Mouse (Mus musculus) intestine, embryonic 16.5 days (tissue): Measurements from ENCODE around the gene Lrrc15. TPM values are rescaled to one million over a fixed set of nuclear protein-coding genes. Genes with fewer than 3 reads are reported as not detected.

ENCODE experiments used
- ATAC-seq: fragments of 200-750 bp; cut with Nextera tagmentation; 2 replicates; pipeline ENCODE4 v1.8.0; 2017; ENCODE audit warnings: moderate TSS enrichment, moderate library complexity
- H3K27ac ChIP-seq: fragments of 300-500 bp; sonication (generic); 2 replicates; pipeline ENCODE4 v1.5.1; 2014; ENCODE audit warnings: mild to moderate bottlenecking, low read length
- H3K27me3 ChIP-seq: fragments of 300-500 bp; sonication (generic); replicated peaks from 2 replicates; pipeline ENCODE4 v1.6.1; 2014; ENCODE audit warnings: low read length, control low read depth, mixed read lengths; ENCODE audit not compliant: control insufficient read depth, insufficient read depth
- H3K36me3 ChIP-seq: fragments of 300-500 bp; sonication (generic); 2 replicates; pipeline ENCODE4 v1.6.1; 2014; ENCODE audit warnings: low read length, control low read depth; ENCODE audit not compliant: control insufficient read depth, insufficient read depth
- H3K4me1 ChIP-seq: fragments of 300-500 bp; sonication (generic); 2 replicates; pipeline ENCODE4 v1.6.1; 2014; ENCODE audit warnings: low read length, control low read depth, mixed read lengths; ENCODE audit not compliant: control insufficient read depth, insufficient read depth
- H3K4me2 ChIP-seq: fragments of 300-500 bp; sonication (generic); 2 replicates; pipeline ENCODE4 v1.6.1; 2014; ENCODE audit warnings: low read depth, low read length, control low read depth
- H3K4me3 ChIP-seq: fragments of 300-500 bp; sonication (generic); 2 replicates; pipeline ENCODE4 v1.5.1; 2014; ENCODE audit warnings: mild to moderate bottlenecking, low read length
- H3K9ac ChIP-seq: fragments of 300-500 bp; sonication (generic); 2 replicates; pipeline ENCODE4 v1.6.1; 2014; ENCODE audit warnings: low read depth, low read length
- H3K9me3 ChIP-seq: fragments of 300-500 bp; sonication (generic); 2 replicates; pipeline ENCODE4 v1.6.1; 2016; ENCODE audit warnings: low read length, control low read depth; ENCODE audit not compliant: control insufficient read depth
- WGBS: fragments of 180-500 bp; shearing (Covaris S2); extraction: QIAGEN DNeasy Blood & Tissue Kit; methylation state at CpG from one replicate; pipeline ENCODE4 v1.1.7; 2014; 5-methylcytosine and 5-hydroxymethylcytosine counted together
- polyA plus RNA-seq: library from polyadenylated mRNA; unstranded; fragments of >200 nt; fragmentation: Nextera tagmentation; extraction: Ambion mirVana; gene quantifications from 2 replicates; pipeline ENCODE4 v1.2.1, GENCODE M21; 2015

Gene Lrrc15
- polyA plus RNA-seq, 1 experiment from 2014 or later = 0.32 TPM

DNA sequence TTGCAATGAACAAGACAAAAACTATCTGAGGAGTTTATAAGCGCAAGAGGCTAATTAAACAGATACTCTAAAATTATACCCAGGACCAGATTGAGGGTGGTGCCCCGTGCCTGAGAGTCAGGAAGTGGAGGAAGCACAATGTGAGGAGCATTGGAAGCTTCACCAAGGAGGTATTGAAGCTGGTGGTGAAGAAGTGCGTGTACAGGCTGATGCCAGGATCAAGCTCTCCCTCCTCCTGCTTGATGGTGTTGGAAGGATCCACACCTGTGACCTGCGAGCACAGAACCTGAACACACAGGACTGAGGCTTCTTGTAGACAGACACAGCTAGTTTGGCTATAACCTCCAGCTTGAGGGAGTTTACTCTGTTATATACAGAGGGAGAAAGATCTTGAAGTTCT lies 23.0 kb upstream of the Lrrc15 start:
- no peak for ATAC-seq
- no peaks in the 10 kb centered on the region for H3K9me3 ChIP-seq
- 84% methylated on average over 4 of the region's 4 CpGs for WGBS
- H3K4me1 ChIP-seq = peaks cover 14% of the 10 kb centered on the region
- no peak overlapping the region for H3K4me2 ChIP-seq
- H3K36me3 ChIP-seq = no peaks in the 10 kb centered on the region
- no peak overlapping the region for H3K4me3 ChIP-seq
- no peak overlapping the region for H3K27ac ChIP-seq
- peaks cover 25% of the 10 kb centered on the region; the same call in 1 of the 2 replicates for H3K27me3 ChIP-seq
- no peak overlapping the region for H3K9ac ChIP-seq

DNA sequence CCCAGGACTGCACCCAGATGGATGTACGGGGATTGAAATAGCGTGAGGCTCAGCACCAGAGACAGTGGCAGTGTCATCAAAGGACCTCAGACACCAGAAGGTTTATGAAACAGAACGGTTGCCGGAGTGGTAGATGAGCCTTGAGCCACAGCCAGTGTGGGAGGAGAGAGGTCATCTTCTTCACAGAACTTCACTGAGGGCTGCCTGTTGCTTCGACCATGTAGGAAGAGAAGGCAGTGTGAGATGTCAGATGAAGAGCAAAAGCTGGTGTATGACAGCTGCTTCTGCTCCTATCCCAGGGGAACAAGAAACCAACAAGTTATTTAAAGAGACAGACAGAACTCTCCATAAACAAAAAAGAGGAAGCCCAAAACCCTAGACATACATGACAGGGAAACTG lies 21.2 kb upstream of the Lrrc15 start:
- WGBS = 51% methylated on average over 5 of the region's 5 CpGs
- Histone ChIP-seq H3K36me3 (no peaks in the 10 kb centered on the region), H3K4me2 (no peak overlapping the region), H3K9ac (no peak overlapping the region), H3K4me1 (peaks cover 7% of the 10 kb centered on the region), H3K9me3 (no peaks in the 10 kb centered on the region), H3K27ac (no peak overlapping the region), H3K27me3 (peaks cover 22% of the 10 kb centered on the region; the same call in 1 of the 2 replicates), H3K4me3 (no peak overlapping the region)
- no peak for ATAC-seq

DNA sequence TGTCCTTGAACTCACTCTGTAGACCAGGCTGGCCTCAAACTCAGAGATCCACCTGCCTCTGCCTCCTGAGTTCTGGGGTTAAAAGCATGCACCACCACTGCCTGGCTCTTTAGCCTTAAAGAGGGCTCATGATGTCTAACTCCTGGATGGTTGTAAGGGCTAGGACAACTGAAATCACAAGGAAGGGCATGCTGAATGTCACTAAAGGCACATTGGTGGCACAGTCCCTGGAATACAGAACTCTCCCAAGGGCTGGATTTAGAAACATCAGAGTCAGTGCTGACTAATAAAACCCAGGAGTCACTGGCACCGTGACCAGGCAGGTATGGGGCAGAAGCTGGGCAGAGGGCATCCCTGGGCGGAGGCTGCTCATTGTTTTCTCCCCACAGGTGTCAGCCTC lies 20.4 kb upstream of the Lrrc15 start:
- Histone ChIP-seq H3K4me3 (no peak overlapping the region), H3K36me3 (no peaks in the 10 kb centered on the region), H3K27ac (no peak overlapping the region), H3K4me1 (peaks cover 4% of the 10 kb centered on the region), H3K4me2 (no peak overlapping the region), H3K9me3 (no peaks in the 10 kb centered on the region), H3K27me3 (peaks cover 20% of the 10 kb centered on the region; the same call in 1 of the 2 replicates), H3K9ac (no peak overlapping the region)
- WGBS = 79% methylated on average over 2 of the region's 2 CpGs
- ATAC-seq = no peak

DNA sequence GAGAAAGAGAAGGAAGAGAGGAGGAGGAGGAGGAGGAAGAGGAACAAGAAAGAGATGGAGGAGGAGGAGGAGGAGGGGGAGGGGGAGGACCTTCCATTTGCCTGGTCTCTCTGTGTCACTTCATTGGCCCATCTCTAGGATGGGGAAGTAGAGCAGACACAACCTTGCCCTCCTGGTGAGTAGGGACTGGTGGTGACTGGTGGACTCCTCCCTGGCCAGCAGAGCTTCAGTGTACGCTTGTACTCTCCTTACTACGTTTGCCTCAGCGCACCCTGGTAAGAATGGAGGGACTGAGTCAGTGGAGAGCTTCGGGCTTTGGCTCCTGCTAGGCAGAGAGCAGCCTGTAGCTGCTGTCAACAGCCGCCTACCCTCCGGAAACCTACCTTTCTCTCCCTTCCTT lies 19.6 kb upstream of the Lrrc15 start:
- Histone ChIP-seq H3K27ac (no peak overlapping the region), H3K36me3 (no peaks in the 10 kb centered on the region), H3K4me1 (no peaks in the 10 kb centered on the region), H3K9me3 (no peaks in the 10 kb centered on the region), H3K4me3 (no peak overlapping the region), H3K9ac (no peak overlapping the region), H3K4me2 (no peak overlapping the region), H3K27me3 (0 out of 2 replicates have a peak, but pooled peaks cover 13% of the 10 kb centered on the region)
- WGBS = 80% methylated on average over 6 of the region's 6 CpGs
- no peak for ATAC-seq

DNA sequence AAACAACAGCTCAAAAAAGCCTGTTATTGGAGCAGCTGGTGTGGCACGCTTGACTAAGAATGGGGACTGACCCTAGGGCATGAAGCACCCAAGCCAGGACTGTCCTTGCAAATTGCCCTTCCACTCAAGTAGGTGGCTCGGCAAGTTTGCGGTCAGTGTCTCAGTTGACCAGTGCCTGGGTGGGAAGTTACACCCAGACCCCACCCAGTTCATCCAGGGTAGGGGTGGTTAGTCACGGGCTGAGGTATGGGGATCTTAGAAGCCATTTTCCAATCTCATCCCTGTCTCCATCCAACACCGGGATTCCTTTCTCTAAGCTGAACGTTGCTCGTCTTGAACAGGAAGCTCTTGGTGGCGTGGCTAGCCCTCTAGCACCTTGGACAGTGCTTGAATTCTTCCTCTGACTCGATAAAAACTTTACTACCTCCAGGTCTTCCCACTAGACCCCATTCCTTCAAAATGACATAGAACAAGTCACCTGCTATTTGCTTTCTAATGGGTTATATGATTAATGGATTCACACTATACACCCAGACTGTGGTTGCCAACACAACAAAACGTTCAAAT lies 16.7 kb upstream of the Lrrc15 start:
- no peak for ATAC-seq
- Histone ChIP-seq H3K36me3 (no peaks in the 10 kb centered on the region), H3K4me3 (no peak overlapping the region), H3K9me3 (no peaks in the 10 kb centered on the region), H3K27me3 (no peaks in the 10 kb centered on the region), H3K27ac (no peak overlapping the region), H3K4me2 (no peak overlapping the region), H3K4me1 (no peaks in the 10 kb centered on the region), H3K9ac (no peak overlapping the region)
- 56% methylated on average over 10 of the region's 10 CpGs for WGBS

DNA sequence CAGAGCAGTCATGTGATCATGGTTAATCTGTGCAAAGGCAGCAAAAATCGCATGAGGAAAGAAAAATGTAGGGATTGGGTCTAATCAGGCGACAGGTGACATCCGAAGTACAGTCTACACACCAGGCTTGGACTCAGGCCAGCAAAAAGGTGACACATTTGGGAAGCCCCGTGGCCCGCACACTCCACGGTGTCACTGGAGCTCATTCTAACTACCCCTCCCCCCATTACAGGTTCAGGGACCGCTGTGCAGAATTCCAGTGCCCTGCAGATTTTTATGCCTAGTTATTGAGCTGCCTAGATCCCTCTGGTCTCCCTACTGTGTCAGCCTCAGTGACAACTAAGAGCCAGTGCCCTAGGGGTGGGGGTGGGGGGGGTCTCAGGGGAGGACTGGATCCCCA lies 14.4 kb upstream of the Lrrc15 start:
- ATAC-seq = no peak
- no peaks in the 10 kb centered on the region for H3K4me1 ChIP-seq
- H3K4me3 ChIP-seq = no peak overlapping the region
- H3K9me3 ChIP-seq = no peaks in the 10 kb centered on the region
- H3K36me3 ChIP-seq = no peaks in the 10 kb centered on the region
- H3K4me2 ChIP-seq = no peak overlapping the region
- H3K9ac ChIP-seq = no peak overlapping the region
- H3K27me3 ChIP-seq = no peaks in the 10 kb centered on the region
- H3K27ac ChIP-seq = no peak overlapping the region
- WGBS = 84% methylated on average over 7 of the region's 7 CpGs

DNA sequence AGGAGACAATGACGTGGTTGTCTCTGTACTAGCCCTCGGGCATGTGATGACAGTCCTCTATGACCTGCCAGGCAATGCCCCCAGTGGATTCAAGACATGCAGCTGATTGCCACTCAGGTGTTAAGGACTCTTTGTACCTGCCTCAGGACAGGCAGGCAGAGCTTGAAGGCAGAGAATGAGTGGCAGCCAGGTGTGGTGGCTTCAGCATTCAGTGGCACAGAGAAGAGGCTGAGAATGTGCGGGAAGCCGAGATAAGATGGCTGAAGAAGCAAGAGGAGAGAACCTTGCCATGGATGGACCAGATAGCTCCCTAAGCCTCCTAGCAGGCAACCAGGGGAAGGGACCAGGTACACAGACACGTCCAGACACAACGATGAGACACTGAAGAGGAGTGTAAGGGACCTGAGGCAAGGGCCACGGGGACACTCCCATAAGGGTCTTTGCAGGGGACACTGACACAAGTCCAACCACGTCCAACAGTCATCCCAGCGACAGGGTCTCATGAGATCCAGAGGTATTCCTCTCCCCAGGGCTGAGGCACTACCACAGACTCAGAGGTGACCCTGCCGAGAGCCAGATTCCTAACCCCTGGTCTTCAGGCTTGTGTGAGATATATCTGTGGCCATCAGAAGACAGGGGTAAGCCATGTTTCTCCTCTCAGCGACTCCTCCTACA lies 13.7 kb upstream of the Lrrc15 start:
- WGBS = 86% methylated on average over 11 of the region's 11 CpGs
- no peak overlapping the region for H3K27ac ChIP-seq
- ATAC-seq = no peak
- no peak overlapping the region for H3K4me3 ChIP-seq
- no peaks in the 10 kb centered on the region for H3K27me3 ChIP-seq
- H3K36me3 ChIP-seq = no peaks in the 10 kb centered on the region
- no peaks in the 10 kb centered on the region for H3K9me3 ChIP-seq
- no peak overlapping the region for H3K4me2 ChIP-seq
- H3K9ac ChIP-seq = no peak overlapping the region
- H3K4me1 ChIP-seq = no peaks in the 10 kb centered on the region

DNA sequence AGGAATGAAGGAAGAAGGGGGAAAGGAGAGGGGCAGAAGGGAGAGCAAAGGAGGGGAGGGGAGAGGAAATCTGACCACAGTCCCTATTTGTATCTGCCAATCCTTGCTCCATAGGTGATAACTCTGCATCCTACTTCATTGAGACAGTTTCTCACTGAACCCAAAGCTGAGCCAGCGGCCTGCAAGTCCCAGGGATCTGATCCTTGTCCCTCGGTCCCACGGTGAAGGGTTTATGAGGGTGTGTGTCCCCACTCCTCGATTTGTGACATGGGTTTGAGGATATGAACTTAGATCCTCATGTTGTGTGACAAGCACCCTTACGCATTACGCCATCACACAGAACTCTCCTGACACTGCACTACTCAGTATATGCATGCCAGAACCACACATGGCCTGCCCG lies 12.1 kb upstream of the Lrrc15 start:
- Histone ChIP-seq H3K4me1 (no peaks in the 10 kb centered on the region), H3K4me2 (no peak overlapping the region), H3K36me3 (no peaks in the 10 kb centered on the region), H3K27ac (no peak overlapping the region), H3K27me3 (no peaks in the 10 kb centered on the region), H3K9ac (no peak overlapping the region), H3K4me3 (no peak overlapping the region), H3K9me3 (no peaks in the 10 kb centered on the region)
- 85% methylated on average over 7 of the region's 7 CpGs for WGBS
- no peak for ATAC-seq

DNA sequence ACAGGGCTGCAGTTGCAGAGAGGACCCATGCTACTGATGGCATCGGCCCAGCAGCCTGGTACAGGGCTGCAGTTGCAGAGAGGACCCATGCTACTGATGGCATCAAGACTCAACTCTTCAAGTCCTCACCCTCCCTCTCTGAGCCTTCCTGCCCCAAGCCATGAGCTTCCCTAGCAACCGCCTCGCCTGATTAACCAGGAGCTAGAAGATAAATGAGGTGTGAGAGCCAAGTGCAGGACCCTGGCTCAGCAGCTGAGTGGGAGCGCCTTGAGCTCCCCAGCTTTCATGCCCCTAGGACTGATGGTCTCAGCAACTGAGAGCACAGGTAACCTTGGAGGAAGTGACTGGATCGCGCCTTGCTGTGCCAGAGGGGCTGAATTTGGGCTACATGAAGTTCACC lies 7.4 kb upstream of the Lrrc15 start:
- no peak for ATAC-seq
- H3K4me2 ChIP-seq = no peak overlapping the region
- H3K4me1 ChIP-seq = peaks cover 3% of the 10 kb centered on the region; the same call in 1 of the 2 replicates
- H3K9ac ChIP-seq = no peak overlapping the region
- H3K27ac ChIP-seq = no peak overlapping the region
- no peak overlapping the region for H3K4me3 ChIP-seq
- no peaks in the 10 kb centered on the region for H3K27me3 ChIP-seq
- H3K36me3 ChIP-seq = no peaks in the 10 kb centered on the region
- 69% methylated on average over 6 of the region's 6 CpGs for WGBS
- no peaks in the 10 kb centered on the region for H3K9me3 ChIP-seq

DNA sequence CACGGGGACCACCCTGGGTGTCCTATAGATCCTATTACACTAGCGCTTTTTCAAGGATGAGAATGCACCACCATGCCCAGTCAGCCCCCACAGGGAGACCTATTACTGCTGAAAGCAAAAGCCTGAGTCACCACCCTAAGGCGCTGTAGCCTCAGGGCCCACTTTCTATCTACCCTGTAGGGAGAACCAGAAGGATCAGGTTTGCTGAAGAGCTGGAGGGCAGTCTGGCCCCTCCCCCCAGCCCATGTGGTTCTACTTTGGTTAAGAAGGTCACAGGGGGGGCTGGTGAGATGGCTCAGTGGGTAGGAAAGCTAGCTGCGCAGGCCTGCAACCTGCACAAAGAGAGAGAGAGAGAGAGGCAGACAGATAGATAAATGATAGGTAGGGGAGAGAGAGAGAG lies 2.6 kb upstream of the Lrrc15 start:
- no peak overlapping the region for H3K27ac ChIP-seq
- H3K36me3 ChIP-seq = no peaks in the 10 kb centered on the region
- H3K4me3 ChIP-seq = no peak overlapping the region
- peaks cover 24% of the 10 kb centered on the region for H3K4me1 ChIP-seq
- WGBS = 82% methylated on average over 4 of the region's 4 CpGs
- no peak overlapping the region for H3K4me2 ChIP-seq
- no peak overlapping the region for H3K9ac ChIP-seq
- no peak; the same call in 1 of the 2 replicates for ATAC-seq
- no peaks in the 10 kb centered on the region for H3K9me3 ChIP-seq
- H3K27me3 ChIP-seq = no peaks in the 10 kb centered on the region; the same call in 1 of the 2 replicates
